Mouse (Mus musculus) heart, embryonic 14.5 days (tissue): ENCODE data around the gene Adamtsl1. TPM values are rescaled to one million over a fixed set of nuclear protein-coding genes. Genes with fewer than 3 reads are reported as not detected.

Experiments used
- ATAC-seq: fragments of 200-750 bp; cut with Nextera tagmentation; 2 replicates; pipeline ENCODE4 v1.8.0; 2017; ENCODE audit warnings: low read depth, moderate TSS enrichment; ENCODE audit not compliant: insufficient number of reproducible peaks, insufficient read depth, low FRiP score
- H3K27ac ChIP-seq, 2 experiments: fragments of 200-500 bp in 1 of 2; fragments of 300-500 bp in 1 of 2; sonication (generic) in 1 of 2; replicated peaks in 1 of 2; 2 replicates each; pipeline ENCODE4 v1.5.1; 2012 to 2014; ENCODE audit warnings: low read depth in 2 of 2, low read length in 2 of 2, control low read depth in 1 of 2, mild to moderate bottlenecking in 1 of 2, mixed read lengths in 1 of 2; ENCODE audit not compliant: control insufficient read depth in 1 of 2, insufficient read depth in 1 of 2
- H3K27me3 ChIP-seq: fragments of 300-500 bp; sonication (generic); 2 replicates; pipeline ENCODE4 v1.6.1; 2014; ENCODE audit warnings: mild to moderate bottlenecking, low read length, control low read depth; ENCODE audit not compliant: control insufficient read depth, insufficient read depth
- H3K36me3 ChIP-seq: fragments of 300-500 bp; sonication (generic); 2 replicates; pipeline ENCODE4 v1.6.1; 2014; ENCODE audit warnings: mild to moderate bottlenecking, control low read depth, low read length, mixed read lengths; ENCODE audit not compliant: control insufficient read depth, insufficient read depth
- H3K4me1 ChIP-seq, 2 experiments: fragments of 200-500 bp in 1 of 2; fragments of 300-500 bp in 1 of 2; sonication (generic) in 1 of 2; 2 replicates each; pipeline ENCODE4 v1.6.1; 2012 to 2014; ENCODE audit warnings: low read length in 2 of 2, control low read depth in 1 of 2, mixed read lengths in 1 of 2; ENCODE audit not compliant: control insufficient read depth in 2 of 2, insufficient read depth in 2 of 2
- H3K4me2 ChIP-seq: fragments of 300-500 bp; sonication (generic); 2 replicates; pipeline ENCODE4 v1.6.1; 2014; ENCODE audit warnings: mild to moderate bottlenecking, low read length
- H3K4me3 ChIP-seq, 2 experiments: fragments of 200-500 bp in 1 of 2; fragments of 300-500 bp in 1 of 2; sonication (generic) in 1 of 2; 2 replicates each; pipeline ENCODE4 v1.5.1; 2012 to 2014; ENCODE audit warnings: low read length in 2 of 2, mild to moderate bottlenecking in 2 of 2, control low read depth in 1 of 2, low read depth in 1 of 2, moderate library complexity in 1 of 2; ENCODE audit not compliant: control insufficient read depth in 1 of 2, insufficient read depth in 1 of 2
- H3K9ac ChIP-seq: fragments of 300-500 bp; sonication (generic); 2 replicates; pipeline ENCODE4 v1.6.1; 2014; ENCODE audit warnings: mild to moderate bottlenecking, low read length
- H3K9me3 ChIP-seq: fragments of 300-500 bp; sonication (generic); 2 replicates; pipeline ENCODE4 v1.6.1; 2016; ENCODE audit warnings: low read length, control low read depth; ENCODE audit not compliant: control insufficient read depth
- WGBS: fragments of 180-500 bp; shearing (Covaris S2); extraction: QIAGEN DNeasy Blood & Tissue Kit; methylation state at CpG from one replicate; pipeline ENCODE4 v1.1.7; 2014; 5-methylcytosine and 5-hydroxymethylcytosine counted together
- polyA plus RNA-seq: library from polyadenylated mRNA; unstranded; fragments of >200 nt; fragmentation: Nextera tagmentation; extraction: Ambion mirVana; gene quantifications from 2 replicates; pipeline ENCODE4 v1.2.1, GENCODE M21; 2014

Gene Adamtsl1
- polyA plus RNA-seq, 1 experiment from 2014 or later = 16.2 TPM

GRCm38 (mm10) chr4:85932129-85932528, 418.2 kb downstream of the Adamtsl1 start:
- no peak for ATAC-seq
- H3K4me1 ChIP-seq = no peaks in the 10 kb centered on the region
- H3K27ac ChIP-seq = no peak overlapping the region
- H3K4me3 ChIP-seq = no peak overlapping the region
- H3K9me3 ChIP-seq = no peaks in the 10 kb centered on the region
- no peak overlapping the region for H3K9ac ChIP-seq
- no peaks in the 10 kb centered on the region for H3K36me3 ChIP-seq
- no peak overlapping the region for H3K4me2 ChIP-seq
- H3K27me3 ChIP-seq = no peaks in the 10 kb centered on the region

- H3K4me3 ChIP-seq = no peak overlapping the region
- H3K9me3 ChIP-seq = no peaks in the 10 kb centered on the region
- H3K9ac ChIP-seq = no peak overlapping the region
- H3K4me1 ChIP-seq = no peaks in the 10 kb centered on the region
- no peak for ATAC-seq
- H3K36me3 ChIP-seq = no peaks in the 10 kb centered on the region
- no peak overlapping the region for H3K27ac ChIP-seq
- H3K27me3 ChIP-seq = no peaks in the 10 kb centered on the region
- no peak overlapping the region for H3K4me2 ChIP-seq
- 82% methylated on average over 5 of the region's 5 CpGs for WGBS
These were observed 425.5 kb downstream of the Adamtsl1 start for GRCm38 (mm10) chr4:85939460-85939859.

DNA sequence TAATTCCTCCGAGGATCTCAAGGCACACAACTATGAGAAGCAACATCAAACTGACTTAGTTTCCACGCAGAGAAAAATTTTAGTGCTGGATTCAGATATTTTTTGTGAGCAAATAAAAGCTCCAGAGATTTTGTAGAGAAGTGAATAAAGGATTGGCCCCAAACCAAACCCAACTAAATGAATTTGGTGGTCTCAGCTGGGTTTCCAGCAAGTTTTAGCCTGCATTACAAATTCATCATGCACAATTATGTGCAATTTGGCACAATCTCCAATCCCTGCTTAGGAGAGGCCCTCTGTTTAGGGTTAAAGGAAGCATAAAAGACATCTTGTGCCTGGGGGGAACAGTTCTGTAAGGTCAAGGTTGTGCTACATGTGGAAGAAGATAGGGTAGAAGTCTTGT, 427.9 kb downstream of the Adamtsl1 start:
- 82% methylated on average over 2 of the region's 2 CpGs for WGBS
- Histone ChIP-seq H3K9ac (no peak overlapping the region), H3K4me2 (no peak overlapping the region), H3K27ac (no peak overlapping the region), H3K27me3 (no peaks in the 10 kb centered on the region), H3K9me3 (no peaks in the 10 kb centered on the region), H3K4me3 (no peak overlapping the region), H3K4me1 (no peaks in the 10 kb centered on the region), H3K36me3 (no peaks in the 10 kb centered on the region)
- ATAC-seq = no peak

DNA sequence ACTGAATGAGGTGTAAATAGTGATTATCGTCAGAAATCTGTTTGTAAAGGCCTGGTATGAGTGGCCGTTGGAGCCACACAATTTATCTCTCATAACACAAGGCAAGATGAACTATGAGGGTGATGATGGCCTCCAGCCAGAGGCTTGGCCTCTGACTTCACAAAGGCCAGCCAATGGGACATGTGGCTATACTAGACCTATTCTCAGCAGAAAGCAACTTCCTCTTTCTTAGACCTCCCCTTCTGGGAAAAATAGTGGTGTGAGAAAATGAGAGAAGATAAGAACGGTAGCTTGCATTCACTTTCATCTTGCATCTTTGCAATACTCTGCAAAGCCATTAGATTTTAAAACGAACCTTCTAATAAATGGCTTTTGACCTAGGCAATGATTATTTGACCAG, 439.6 kb downstream of the Adamtsl1 start:
- 67% methylated on average over 4 of the region's 4 CpGs for WGBS
- Histone ChIP-seq H3K4me3 (no peak overlapping the region), H3K27ac (no peak overlapping the region), H3K9me3 (no peaks in the 10 kb centered on the region), H3K4me2 (no peak overlapping the region), H3K4me1 (peaks cover 0 to 3% of the 10 kb centered on the region in 2 experiments; a peak in 1 of 4 replicates), H3K36me3 (no peaks in the 10 kb centered on the region), H3K9ac (no peak overlapping the region), H3K27me3 (no peaks in the 10 kb centered on the region)
- no peak for ATAC-seq

- H3K9me3 ChIP-seq = no peaks in the 10 kb centered on the region
- H3K27ac ChIP-seq = no peak overlapping the region
- H3K9ac ChIP-seq = no peak overlapping the region
- no peak overlapping the region for H3K4me2 ChIP-seq
- peaks cover 0 to 3% of the 10 kb centered on the region in 2 experiments; a peak in 2 of 4 replicates for H3K4me1 ChIP-seq
- no peak overlapping the region for H3K4me3 ChIP-seq
- no peaks in the 10 kb centered on the region for H3K36me3 ChIP-seq
- 61% methylated on average over 3 of the region's 3 CpGs for WGBS
- H3K27me3 ChIP-seq = no peaks in the 10 kb centered on the region
- no peak for ATAC-seq
These were observed 441.4 kb downstream of the Adamtsl1 start for GRCm38 (mm10) chr4:85955387-85955786.

DNA sequence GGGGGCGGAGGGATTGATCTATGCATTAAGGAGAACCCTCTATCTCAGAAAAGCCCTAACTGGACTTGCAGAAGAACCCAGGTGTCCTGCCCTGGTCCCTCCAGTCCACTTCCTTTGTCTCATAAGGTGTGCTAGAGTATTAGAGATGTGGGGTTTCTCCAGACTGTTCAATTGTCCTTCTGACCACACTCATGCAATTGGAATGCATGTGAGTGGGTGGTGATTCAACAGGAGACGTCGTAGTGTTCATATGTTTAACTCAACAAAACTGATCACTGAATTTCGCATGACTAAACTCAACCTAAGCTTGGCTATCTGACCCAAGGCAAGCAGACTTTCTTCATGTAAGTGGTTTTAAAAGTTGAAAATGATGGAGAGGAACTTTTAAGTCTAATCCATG, 443.3 kb downstream of the Adamtsl1 start:
- H3K27me3 ChIP-seq = no peaks in the 10 kb centered on the region
- no peak overlapping the region for H3K4me3 ChIP-seq
- 72% methylated on average over 4 of the region's 4 CpGs for WGBS

DNA sequence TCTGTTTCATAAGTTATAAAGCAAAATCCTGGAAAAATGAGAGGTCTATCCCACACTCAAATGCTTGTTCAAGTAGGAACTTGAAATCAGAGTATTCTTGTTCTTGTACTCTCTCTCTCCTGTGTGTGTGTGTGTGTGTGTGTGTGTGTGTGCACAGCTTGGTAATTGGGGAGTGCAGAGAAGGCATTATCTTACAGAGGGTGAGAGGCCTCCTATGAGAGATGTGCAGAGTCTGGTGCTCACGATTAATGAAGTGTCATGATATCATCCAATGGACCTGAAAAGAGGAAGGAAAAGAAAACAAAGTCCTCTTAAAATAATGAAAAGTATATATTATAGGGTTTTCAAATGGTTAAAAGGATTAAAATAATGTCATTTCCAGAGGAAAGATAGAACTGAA, 443.9 kb downstream of the Adamtsl1 start:
- H3K9me3 ChIP-seq = no peaks in the 10 kb centered on the region
- WGBS = 48% methylated on average over 1 of the region's 1 CpGs
- H3K36me3 ChIP-seq = no peaks in the 10 kb centered on the region
- H3K9ac ChIP-seq = no peak overlapping the region
- H3K4me1 ChIP-seq = peaks cover 0 to 3% of the 10 kb centered on the region in 2 experiments; a peak in 2 of 4 replicates
- H3K27me3 ChIP-seq = no peaks in the 10 kb centered on the region
- no peak overlapping the region for H3K27ac ChIP-seq
- no peak overlapping the region for H3K4me3 ChIP-seq
- H3K4me2 ChIP-seq = no peak overlapping the region
- no peak for ATAC-seq

More for the DNA sequence above, 443.3 kb downstream of the Adamtsl1 start:
- no peak overlapping the region for H3K9ac ChIP-seq
- H3K9me3 ChIP-seq = no peaks in the 10 kb centered on the region
- H3K4me1 ChIP-seq = peaks cover 0 to 3% of the 10 kb centered on the region in 2 experiments; a peak in 2 of 4 replicates
- no peaks in the 10 kb centered on the region for H3K36me3 ChIP-seq
- H3K4me2 ChIP-seq = no peak overlapping the region
- no peak overlapping the region for H3K27ac ChIP-seq
- ATAC-seq = no peak

- ATAC-seq = no peak
- Histone ChIP-seq H3K4me1 (peaks cover 0 to 3% of the 10 kb centered on the region in 2 experiments; a peak in 2 of 4 replicates), H3K9ac (no peak overlapping the region), H3K36me3 (no peaks in the 10 kb centered on the region), H3K4me2 (no peak overlapping the region), H3K27me3 (no peaks in the 10 kb centered on the region), H3K9me3 (no peaks in the 10 kb centered on the region), H3K27ac (no peak overlapping the region), H3K4me3 (no peak overlapping the region)
- 74% methylated on average over 2 of the region's 2 CpGs for WGBS
These were observed 445.0 kb downstream of the Adamtsl1 start for GRCm38 (mm10) chr4:85959019-85959418.
